Mouse (Mus musculus): ENCODE results near the gene Ldlr. TPM values are rescaled to one million over a fixed set of nuclear protein-coding genes. Genes with fewer than 3 reads are reported as not detected.

Ldlr gene
- 31.1 and 32.9 TPM in 2 replicates for polyA plus RNA-seq (2016; fragmentation: Nextera tagmentation; extraction: Ambion mirVana)

DNA sequence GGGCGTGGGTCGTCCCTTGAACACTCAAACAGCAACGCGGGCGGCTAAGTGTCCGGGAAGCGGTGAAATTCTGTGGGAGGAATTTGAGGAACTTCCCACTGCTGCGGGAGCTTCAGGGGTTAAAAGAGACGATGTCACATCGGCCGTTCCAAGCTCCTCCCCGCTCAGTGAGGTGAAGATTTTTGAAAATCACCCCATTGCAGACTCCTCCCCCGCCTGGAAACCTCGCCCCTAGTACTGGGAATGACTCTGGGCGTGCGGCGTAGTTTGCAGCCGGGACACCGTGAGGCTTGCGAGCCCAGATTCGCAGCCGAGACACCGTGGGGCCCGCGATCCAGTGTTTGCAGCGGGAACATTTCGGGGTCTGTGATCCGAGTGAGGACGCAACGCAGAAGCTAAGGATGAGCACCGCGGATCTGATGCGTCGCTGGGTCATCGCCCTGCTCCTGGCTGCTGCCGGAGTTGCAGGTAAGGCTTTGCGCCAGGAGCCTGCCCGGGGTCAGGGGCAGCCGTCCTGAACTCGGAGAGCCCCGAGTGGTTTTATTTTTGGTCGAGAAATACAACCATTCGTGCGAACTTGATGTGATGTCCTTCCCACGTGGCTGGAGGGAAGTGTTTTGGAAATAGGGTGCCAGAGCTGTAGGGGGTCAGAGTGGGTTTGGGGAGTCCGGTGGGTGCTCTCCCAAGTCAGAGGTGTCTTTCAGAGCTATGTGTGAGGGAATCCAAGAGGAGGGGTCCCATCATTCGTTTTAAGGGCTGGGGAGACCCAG is at the start of gene Ldlr:
Gene Ldlr, plus strand, starts transcription at position 107 of the 770 bp plus-strand sequence.
- peak within 1 kb of the TSS; percentile 82 for H3K4me3 ChIP-seq
- peaks cover 28% of the 10 kb centered on the region for H3K36me3 ChIP-seq
- WGBS (ENCODE audit: insufficient replicate concordance), result under 1% methylated on average over 47 of the region's 47 CpGs
- no peaks in the 10 kb centered on the region for H3K9me3 ChIP-seq (replicated peaks)
- H3K4me1 ChIP-seq, result peaks cover 70% of the 10 kb centered on the region
- peak within 1 kb of the TSS; percentile 96 for H3K27ac ChIP-seq
- H3K4me2 ChIP-seq, result peak within 1 kb of the TSS; percentile 96
- H3K9ac ChIP-seq, result peak within 1 kb of the TSS; percentile 83
- H3K27me3 ChIP-seq (replicated peaks), result no peaks in the 10 kb centered on the region
- peak; percentile 82 for ATAC-seq

DNA sequence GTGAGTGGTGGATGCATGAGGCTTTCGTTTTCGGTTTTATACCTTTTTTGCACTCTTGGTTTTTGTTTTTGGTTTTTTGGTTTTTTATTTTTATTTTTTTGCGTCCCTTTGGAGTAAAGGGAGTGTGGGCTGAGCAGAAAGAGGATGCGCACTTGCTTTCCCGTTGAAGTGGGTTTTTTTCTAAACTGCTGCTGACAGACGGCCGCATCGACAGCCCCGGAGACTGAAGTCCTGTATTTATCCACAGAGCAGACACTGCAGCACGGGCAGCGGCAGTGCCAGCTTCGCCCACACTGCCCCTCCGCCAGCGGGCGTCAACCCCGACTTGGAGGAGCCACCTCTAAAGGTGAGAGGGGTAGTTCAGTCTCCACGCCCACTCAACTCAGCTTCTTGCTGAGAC is 45.6 kb upstream of the Ldlr start:
- Histone ChIP-seq H3K4me1 (no peaks in the 10 kb centered on the region), H3K4me2 (no peak overlapping the region), H3K9me3 (replicated peaks) (no peaks in the 10 kb centered on the region), H3K27me3 (replicated peaks) (no peaks in the 10 kb centered on the region), H3K27ac (no peak overlapping the region), H3K9ac (no peak overlapping the region), H3K4me3 (no peak overlapping the region), H3K36me3 (peaks cover 97% of the 10 kb centered on the region)
- WGBS (ENCODE audit: insufficient replicate concordance), result 92% methylated on average over 17 of the region's 17 CpGs
- no peak for ATAC-seq

DNA sequence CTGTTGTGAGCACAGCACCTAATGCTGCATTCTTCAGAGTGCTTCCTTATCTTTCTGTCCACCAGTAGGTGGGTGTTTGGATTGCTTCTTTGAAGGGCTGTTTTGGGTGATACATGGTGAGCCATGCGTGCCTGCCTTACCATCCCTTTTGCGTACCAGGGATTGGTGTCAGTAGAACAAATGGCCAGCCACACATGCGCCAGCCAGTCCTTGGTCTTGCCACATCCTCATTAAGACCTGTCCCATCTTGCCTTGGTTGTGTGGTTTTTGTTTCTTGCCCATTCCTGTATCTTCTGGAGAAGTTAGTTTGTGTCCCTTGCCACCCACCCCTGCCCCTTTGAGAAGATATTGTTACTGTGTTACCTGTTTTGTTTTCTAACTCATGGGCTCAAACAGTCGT is 42.8 kb upstream of the Ldlr start:
- 74% methylated on average over 4 of the region's 4 CpGs for WGBS (ENCODE audit: insufficient replicate concordance)
- no peak overlapping the region for H3K4me2 ChIP-seq
- H3K27me3 ChIP-seq (replicated peaks), result no peaks in the 10 kb centered on the region
- H3K9me3 ChIP-seq (replicated peaks), result no peaks in the 10 kb centered on the region
- no peak overlapping the region for H3K9ac ChIP-seq
- peaks cover 97% of the 10 kb centered on the region for H3K36me3 ChIP-seq
- no peak overlapping the region for H3K27ac ChIP-seq
- ATAC-seq, result no peak
- H3K4me3 ChIP-seq, result no peak overlapping the region
- no peaks in the 10 kb centered on the region for H3K4me1 ChIP-seq

DNA sequence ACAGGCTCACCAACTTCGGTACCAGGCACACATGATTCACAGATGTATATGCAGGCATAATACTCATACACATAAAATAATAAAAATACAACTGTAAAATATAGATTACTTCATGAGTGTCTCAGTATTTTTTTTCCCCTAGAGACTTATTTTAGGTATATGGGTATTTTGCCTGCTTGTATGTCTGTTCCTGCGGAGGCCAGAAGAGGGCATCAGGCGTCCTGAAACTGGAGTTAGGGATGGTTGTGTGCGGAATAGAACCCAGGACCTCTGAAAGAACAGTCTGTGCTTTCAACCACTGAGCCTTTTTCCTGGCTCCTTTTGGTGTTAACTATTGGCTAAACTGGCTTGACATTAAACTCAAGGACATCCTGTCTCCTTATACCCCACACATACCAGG is 40.5 kb upstream of the Ldlr start:
- no peaks in the 10 kb centered on the region for H3K9me3 ChIP-seq (replicated peaks)
- 82% methylated on average over 4 of the region's 4 CpGs for WGBS (ENCODE audit: insufficient replicate concordance)
- ATAC-seq, result no peak
- H3K36me3 ChIP-seq, result peaks cover 97% of the 10 kb centered on the region
- H3K27ac ChIP-seq, result no peak overlapping the region
- no peak overlapping the region for H3K4me2 ChIP-seq
- no peak overlapping the region for H3K4me3 ChIP-seq
- H3K27me3 ChIP-seq (replicated peaks), result no peaks in the 10 kb centered on the region
- H3K9ac ChIP-seq, result no peak overlapping the region
- no peaks in the 10 kb centered on the region for H3K4me1 ChIP-seq

DNA sequence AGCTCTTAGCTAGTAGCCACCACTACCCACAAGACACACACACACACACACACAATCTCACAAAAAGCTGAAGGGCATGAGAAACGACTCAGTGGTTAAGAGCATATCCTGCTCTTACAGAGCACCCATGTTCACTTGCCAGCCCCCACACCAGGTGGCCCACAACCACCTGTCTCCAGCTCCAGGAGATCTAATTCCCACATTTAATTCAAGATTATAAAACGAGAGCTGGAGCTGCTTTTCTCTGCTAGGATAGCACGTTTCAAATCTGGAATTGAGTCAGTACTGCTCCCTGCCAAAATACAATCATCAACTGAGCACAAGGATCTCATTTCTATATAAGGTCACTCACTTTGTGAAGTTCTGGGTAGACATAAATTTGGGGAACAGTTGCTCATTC is 39.4 kb upstream of the Ldlr start:
- Histone ChIP-seq H3K4me3 (no peak overlapping the region), H3K36me3 (peaks cover 97% of the 10 kb centered on the region), H3K27ac (no peak overlapping the region), H3K9me3 (replicated peaks) (no peaks in the 10 kb centered on the region), H3K4me2 (no peak overlapping the region), H3K27me3 (replicated peaks) (no peaks in the 10 kb centered on the region), H3K9ac (no peak overlapping the region), H3K4me1 (no peaks in the 10 kb centered on the region)
- no peak for ATAC-seq
- WGBS (ENCODE audit: insufficient replicate concordance), result 75% methylated on average over 3 of the region's 3 CpGs

DNA sequence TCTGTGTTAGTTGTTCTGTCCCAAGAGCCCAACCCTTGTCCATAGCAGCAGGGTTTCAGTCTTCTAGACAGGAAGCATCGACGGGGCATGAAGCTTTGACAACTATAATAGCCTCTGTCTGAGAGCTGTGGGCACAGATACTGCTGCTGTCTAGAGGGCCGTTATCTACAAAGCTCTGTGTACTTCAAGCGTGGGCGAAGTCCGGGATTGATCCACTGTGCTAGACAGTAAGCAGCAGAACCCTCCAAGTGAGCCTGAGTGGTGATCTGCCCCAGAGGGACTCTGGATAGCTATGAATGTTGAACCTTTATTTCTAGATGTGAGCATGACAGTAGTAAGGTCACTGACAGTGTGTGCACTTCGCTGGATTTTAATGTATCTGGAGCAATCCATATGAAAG is 34.7 kb upstream of the Ldlr start:
- Histone ChIP-seq H3K4me3 (no peak overlapping the region), H3K27ac (peak overlapping the region; percentile 0; the same call in 1 of the 2 replicates), H3K4me1 (no peaks in the 10 kb centered on the region), H3K27me3 (replicated peaks) (no peaks in the 10 kb centered on the region), H3K9ac (no peak overlapping the region), H3K4me2 (no peak overlapping the region), H3K9me3 (replicated peaks) (no peaks in the 10 kb centered on the region), H3K36me3 (peaks cover 99% of the 10 kb centered on the region)
- WGBS (ENCODE audit: insufficient replicate concordance), result 69% methylated on average over 7 of the region's 7 CpGs
- 0 out of 2 replicates have a peak, but pooled peaks have one; percentile 45 for ATAC-seq

DNA sequence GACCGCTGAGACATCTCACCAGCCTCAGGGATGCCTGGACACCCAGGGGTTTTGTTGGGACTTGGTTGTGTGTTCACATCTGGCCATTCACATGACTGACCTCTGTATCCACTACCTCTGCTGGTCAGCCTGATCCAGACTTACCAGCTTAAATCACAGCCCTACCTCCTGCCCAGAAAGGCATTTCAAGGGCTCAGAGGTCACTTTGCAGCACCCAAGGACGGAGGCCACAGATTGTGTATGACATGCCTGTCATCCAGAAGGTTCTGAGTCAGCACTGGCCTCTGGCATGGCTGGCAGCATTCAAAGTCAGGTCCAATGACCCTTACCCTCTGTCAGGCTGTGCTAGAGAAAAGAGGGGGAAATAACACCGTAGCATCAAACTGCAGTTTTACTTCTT is 33.3 kb upstream of the Ldlr start:
- H3K4me1 ChIP-seq, result no peaks in the 10 kb centered on the region
- H3K27me3 ChIP-seq (replicated peaks), result no peaks in the 10 kb centered on the region
- 85% methylated on average over 3 of the region's 3 CpGs for whole genome bisulfite sequencing (ENCODE audit: insufficient replicate concordance)
- H3K27ac ChIP-seq, result no peak overlapping the region
- H3K4me3 ChIP-seq, result no peak overlapping the region
- no peak overlapping the region for H3K9ac ChIP-seq
- H3K36me3 ChIP-seq, result peaks cover 99% of the 10 kb centered on the region
- no peak for ATAC-seq
- no peaks in the 10 kb centered on the region for H3K9me3 ChIP-seq (replicated peaks)
- H3K4me2 ChIP-seq, result no peak overlapping the region

DNA sequence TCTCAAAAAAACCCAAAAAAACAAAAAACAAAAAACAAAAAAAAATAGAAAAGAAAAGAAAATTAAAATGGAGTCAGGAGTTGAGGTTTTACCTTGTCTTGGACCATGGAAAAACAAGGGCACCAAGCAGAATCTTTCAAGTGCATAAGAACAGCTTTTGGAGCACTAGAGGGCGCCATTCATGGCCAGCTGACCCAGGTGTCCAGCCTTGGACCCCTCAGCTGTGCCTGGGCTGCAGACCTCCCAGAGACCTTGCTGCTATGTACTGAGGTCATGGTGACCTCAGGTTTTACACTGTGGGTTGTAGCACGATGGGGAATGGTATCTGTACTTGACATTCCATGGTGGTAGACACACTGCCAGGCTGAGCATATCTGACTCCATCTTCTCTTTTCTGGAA is 31.4 kb upstream of the Ldlr start:
- Histone ChIP-seq H3K4me2 (no peak overlapping the region), H3K9me3 (replicated peaks) (no peaks in the 10 kb centered on the region), H3K4me3 (no peak overlapping the region), H3K27me3 (replicated peaks) (no peaks in the 10 kb centered on the region), H3K27ac (no peak overlapping the region), H3K4me1 (no peaks in the 10 kb centered on the region), H3K36me3 (peaks cover 97% of the 10 kb centered on the region), H3K9ac (no peak overlapping the region)
- 45% methylated on average over 2 of the region's 2 CpGs for WGBS (ENCODE audit: insufficient replicate concordance)
- no peak for ATAC-seq

DNA sequence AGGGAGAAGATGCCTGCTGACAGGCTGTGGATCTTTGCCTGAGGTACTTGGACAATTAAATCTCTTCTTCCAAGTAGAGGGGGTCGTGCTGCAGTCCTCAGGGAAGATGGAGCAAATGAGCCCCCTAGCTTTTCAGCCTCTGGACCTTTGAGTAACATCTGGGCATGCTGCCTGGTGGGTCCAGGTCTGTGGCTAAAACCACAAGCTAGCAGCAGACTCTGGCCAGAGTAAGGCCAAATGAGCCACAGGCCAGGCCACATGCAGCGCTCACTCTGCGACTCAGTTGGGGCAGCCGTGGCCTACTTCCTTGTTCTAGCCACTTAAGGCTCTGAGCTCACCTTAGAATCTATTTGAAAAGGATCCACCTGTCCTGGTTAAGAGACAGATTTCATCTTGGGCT is 30.8 kb upstream of the Ldlr start:
- Histone ChIP-seq H3K27ac (no peak overlapping the region), H3K9me3 (replicated peaks) (no peaks in the 10 kb centered on the region), H3K4me2 (no peak overlapping the region), H3K9ac (no peak overlapping the region), H3K36me3 (peaks cover 97% of the 10 kb centered on the region), H3K4me1 (no peaks in the 10 kb centered on the region), H3K27me3 (replicated peaks) (no peaks in the 10 kb centered on the region), H3K4me3 (no peak overlapping the region)
- no peak for ATAC-seq
- WGBS (ENCODE audit: insufficient replicate concordance), result 93% methylated on average over 4 of the region's 4 CpGs

DNA sequence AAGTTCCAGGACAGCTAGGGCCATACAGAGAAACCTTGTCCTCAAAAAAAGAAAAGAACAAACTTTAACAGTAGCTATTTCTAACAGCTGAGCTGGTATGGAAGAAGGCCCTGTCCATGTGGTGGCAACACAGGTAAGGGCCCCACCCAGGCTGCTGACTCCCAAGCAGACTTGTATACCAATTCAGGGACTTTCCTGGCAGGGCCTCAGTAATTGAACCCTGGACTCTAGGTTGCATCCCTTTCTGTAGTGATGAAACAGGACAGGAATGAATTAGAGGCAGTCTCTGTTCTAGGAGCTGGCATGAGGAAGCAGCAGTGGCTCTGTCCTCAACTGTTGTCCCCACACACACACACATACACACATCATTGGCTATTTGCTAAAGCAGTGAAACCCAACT is 29.2 kb upstream of the Ldlr start:
- H3K27ac ChIP-seq, result 0 out of 2 replicates have a peak overlapping the region, but pooled peaks have one; percentile 36
- peaks cover 93% of the 10 kb centered on the region for H3K36me3 ChIP-seq
- H3K27me3 ChIP-seq (replicated peaks), result no peaks in the 10 kb centered on the region
- H3K4me1 ChIP-seq, result no peaks in the 10 kb centered on the region
- no peak overlapping the region for H3K4me3 ChIP-seq
- H3K9ac ChIP-seq, result no peak overlapping the region
- no peak overlapping the region for H3K4me2 ChIP-seq
- no peaks in the 10 kb centered on the region for H3K9me3 ChIP-seq (replicated peaks)
- ATAC-seq, result no peak

DNA sequence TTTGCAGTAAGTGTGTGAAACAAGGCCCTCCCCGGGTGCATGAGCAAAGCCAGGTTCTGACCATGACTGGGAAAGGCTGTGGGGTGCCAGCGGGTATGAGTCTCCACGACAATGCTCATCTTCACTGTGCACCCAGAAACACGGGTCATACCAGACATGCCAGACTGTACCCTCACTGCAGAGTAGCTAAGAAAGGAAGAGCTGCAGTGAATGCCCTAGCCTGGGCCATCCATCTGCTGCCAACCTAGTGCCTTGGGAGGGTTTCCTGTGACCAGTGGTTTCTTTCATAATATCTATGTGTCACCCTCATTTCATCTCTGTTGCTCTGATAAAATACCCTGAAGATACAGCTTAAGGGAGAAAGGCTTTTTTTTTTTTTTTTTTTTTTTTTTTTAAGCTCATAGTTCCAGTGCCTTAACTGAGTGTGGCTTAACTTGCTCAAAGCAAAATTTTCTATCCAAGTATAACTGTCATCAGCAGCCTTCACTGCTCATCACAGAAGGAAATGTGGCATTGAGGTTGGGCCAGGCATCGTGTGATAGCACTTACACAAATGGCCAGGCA is 28.0 kb upstream of the Ldlr start:
- Histone ChIP-seq H3K4me1 (no peaks in the 10 kb centered on the region), H3K27ac (no peak overlapping the region), H3K4me3 (no peak overlapping the region), H3K27me3 (replicated peaks) (no peaks in the 10 kb centered on the region), H3K36me3 (peaks cover 93% of the 10 kb centered on the region), H3K9me3 (replicated peaks) (no peaks in the 10 kb centered on the region), H3K9ac (no peak overlapping the region), H3K4me2 (no peak overlapping the region)
- WGBS (ENCODE audit: insufficient replicate concordance), result 80% methylated on average over 5 of the region's 5 CpGs
- no peak for ATAC-seq

DNA sequence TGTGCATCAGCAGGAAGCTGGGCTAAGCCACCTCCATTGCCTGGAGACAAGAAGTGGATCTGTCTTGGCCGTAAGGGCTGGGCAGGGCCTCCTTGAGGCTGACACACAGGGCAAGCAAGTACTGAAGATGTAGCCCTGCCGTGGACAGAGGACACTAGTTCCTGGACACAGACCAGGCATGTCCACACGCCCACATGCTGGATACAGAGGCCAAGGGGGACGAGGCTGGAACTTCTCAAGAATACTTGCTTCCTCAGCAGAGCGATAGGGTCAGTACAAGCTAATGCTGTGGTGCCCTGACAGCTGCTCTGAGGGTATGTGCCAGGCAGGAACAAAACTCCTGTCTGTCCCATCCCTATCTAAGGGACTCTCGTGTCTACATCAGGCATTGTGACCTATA is 26.2 kb upstream of the Ldlr start:
- WGBS (ENCODE audit: insufficient replicate concordance), result 85% methylated on average over 6 of the region's 6 CpGs
- no peaks in the 10 kb centered on the region for H3K4me1 ChIP-seq
- peaks cover 94% of the 10 kb centered on the region for H3K36me3 ChIP-seq
- H3K4me2 ChIP-seq, result no peak overlapping the region
- H3K27ac ChIP-seq, result no peak overlapping the region
- no peak overlapping the region for H3K9ac ChIP-seq
- no peaks in the 10 kb centered on the region for H3K27me3 ChIP-seq (replicated peaks)
- no peak for ATAC-seq
- no peaks in the 10 kb centered on the region for H3K9me3 ChIP-seq (replicated peaks)
- H3K4me3 ChIP-seq, result no peak overlapping the region
